Mouse (Mus musculus) lung, embryonic 14.5 days (tissue): ENCODE measurements around the gene Evi5. TPM values are rescaled to one million over a fixed set of nuclear protein-coding genes. Genes with fewer than 3 reads are reported as not detected.
"Not testable (repeated sequence)": the region's sequence is repeated elsewhere in the genome, so short reads cannot be mapped to it uniquely, and the experiment has no call there.

ENCODE experiments used
- ATAC-seq: fragments of 200-750 bp; cut with Nextera tagmentation; 2 replicates; pipeline ENCODE4 v1.8.0; 2017; ENCODE audit warnings: mild to moderate bottlenecking, moderate TSS enrichment, moderate library complexity; ENCODE audit not compliant: insufficient read depth
- DNase-seq: peaks from one replicate; pipeline ENCODE4 v3.0.0-alpha.2; 2015
- H3K27ac ChIP-seq: fragments of 300-500 bp; sonication (generic); 2 replicates; pipeline ENCODE4 v1.5.1; 2014; ENCODE audit warnings: low read depth, mild to moderate bottlenecking, moderate library complexity
- H3K27me3 ChIP-seq: fragments of 300-500 bp; sonication (generic); 2 replicates; pipeline ENCODE4 v1.6.1; 2014; ENCODE audit warnings: low read length, control low read depth; ENCODE audit not compliant: insufficient read depth
- H3K36me3 ChIP-seq: fragments of 300-500 bp; sonication (generic); 2 replicates; pipeline ENCODE4 v1.6.1; 2014; ENCODE audit warnings: control low read depth; ENCODE audit not compliant: insufficient read depth
- H3K4me1 ChIP-seq: fragments of 300-500 bp; sonication (generic); 2 replicates; pipeline ENCODE4 v1.6.1; 2014; ENCODE audit warnings: antibody characterized with exemption, control low read depth; ENCODE audit not compliant: insufficient read depth
- H3K4me2 ChIP-seq: fragments of 300-500 bp; sonication (generic); 2 replicates; pipeline ENCODE4 v1.6.1; 2014; ENCODE audit warnings: mild to moderate bottlenecking
- H3K4me3 ChIP-seq: fragments of 300-500 bp; sonication (generic); 2 replicates; pipeline ENCODE4 v1.5.1; 2014; ENCODE audit warnings: low read depth, low read length
- H3K9ac ChIP-seq: fragments of 300-500 bp; sonication (generic); 2 replicates; pipeline ENCODE4 v1.6.1; 2014
- H3K9me3 ChIP-seq: fragments of 300-500 bp; sonication (generic); 2 replicates; pipeline ENCODE4 v1.6.1; 2016; ENCODE audit warnings: low read depth, low read length, control low read depth
- CTCF ChIP-seq: IDR thresholded peaks from 2 replicates; pipeline ENCODE4 v1.5.1; 2016; ENCODE audit warnings: antibody characterized with exemption, low read depth
- WGBS: fragments of 180-500 bp; shearing (Covaris S2); extraction: QIAGEN DNeasy Blood & Tissue Kit; methylation state at CpG from one replicate; pipeline ENCODE4 v1.1.7; 2014; 5-methylcytosine and 5-hydroxymethylcytosine counted together
- polyA plus RNA-seq: library from polyadenylated mRNA; unstranded; fragments of >200 nt; fragmentation: Nextera tagmentation; extraction: Ambion mirVana; gene quantifications from 2 replicates; pipeline ENCODE4 v1.2.1, GENCODE M21; 2014

Gene Evi5
- polyA plus RNA-seq, 1 experiment from 2014 or later: 60.7 TPM

GRCm38 (mm10) chr5:107891515-107891914, 16.6 kb upstream of the Evi5 start:
- H3K4me2 ChIP-seq, H3K27ac ChIP-seq, H3K9me3 ChIP-seq, H3K4me3 ChIP-seq, H3K27me3 ChIP-seq, ATAC-seq, H3K9ac ChIP-seq, H3K4me1 ChIP-seq, H3K36me3 ChIP-seq: not testable (repeated sequence)
- peak; percentile 65 for TF ChIP-seq CTCF
- WGBS: 83% methylated on average over 1 of the region's 1 CpGs
- DNase-seq: peak; percentile 56

GRCm38 (mm10) chr5:107889994-107890888, 15.3 kb upstream of the Evi5 start:
- TF ChIP-seq CTCF: no peak
- no peak overlapping the region for H3K4me3 ChIP-seq
- no peaks in the 10 kb centered on the region for H3K9me3 ChIP-seq
- no peaks in the 10 kb centered on the region for H3K27me3 ChIP-seq
- H3K9ac ChIP-seq: no peak overlapping the region
- no peak overlapping the region for H3K27ac ChIP-seq
- H3K4me2 ChIP-seq: no peak overlapping the region
- no peaks in the 10 kb centered on the region for H3K4me1 ChIP-seq
- H3K36me3 ChIP-seq: no peaks in the 10 kb centered on the region
- DNase-seq (no peak), ATAC-seq (no peak)
- WGBS: 46% methylated on average over 9 of the region's 9 CpGs

GRCm38 (mm10) chr5:107880710-107881109, 5.8 kb upstream of the Evi5 start:
- no peaks in the 10 kb centered on the region for H3K4me1 ChIP-seq
- DNase-seq (peak; percentile 5), ATAC-seq (no peak)
- TF ChIP-seq CTCF: no peak
- H3K27ac ChIP-seq: no peak overlapping the region
- 67% methylated on average over 5 of the region's 5 CpGs for WGBS
- H3K9me3 ChIP-seq: no peaks in the 10 kb centered on the region
- H3K36me3 ChIP-seq: no peaks in the 10 kb centered on the region
- H3K4me2 ChIP-seq: no peak overlapping the region
- H3K4me3 ChIP-seq: no peak overlapping the region
- no peaks in the 10 kb centered on the region for H3K27me3 ChIP-seq
- H3K9ac ChIP-seq: no peak overlapping the region

GRCm38 (mm10) chr5:107877053-107877452, 2.1 kb upstream of the Evi5 start:
- Histone ChIP-seq H3K9ac (no peak overlapping the region), H3K36me3 (no peaks in the 10 kb centered on the region), H3K4me2 (no peak overlapping the region), H3K4me1 (no peaks in the 10 kb centered on the region), H3K9me3 (no peaks in the 10 kb centered on the region), H3K27ac (no peak overlapping the region), H3K4me3 (no peak overlapping the region), H3K27me3 (no peaks in the 10 kb centered on the region)
- TF ChIP-seq CTCF: no peak
- no peak for ATAC-seq
- DNase-seq: no peak
- WGBS: 62% methylated on average over 1 of the region's 1 CpGs

GRCm38 (mm10) chr5:107875261-107875611, 329 bp upstream of the Evi5 start:
- no peak overlapping the region for H3K4me3 ChIP-seq
- no peak for DNase-seq
- TF ChIP-seq CTCF: no peak
- no peaks in the 10 kb centered on the region for H3K36me3 ChIP-seq
- no peak for ATAC-seq
- H3K9me3 ChIP-seq: no peaks in the 10 kb centered on the region
- H3K4me1 ChIP-seq: no peaks in the 10 kb centered on the region
- no peak overlapping the region for H3K4me2 ChIP-seq
- no peak overlapping the region for H3K27ac ChIP-seq
- H3K27me3 ChIP-seq: no peaks in the 10 kb centered on the region
- no peak overlapping the region for H3K9ac ChIP-seq

GRCm38 (mm10) chr5:107873886-107874302, 1.0 kb downstream of the Evi5 start:
- no peak for DNase-seq
- H3K9ac ChIP-seq: peak overlapping the region; percentile 9; the same call in 1 of the 2 replicates
- no peaks in the 10 kb centered on the region for H3K36me3 ChIP-seq
- ATAC-seq: no peak
- H3K27me3 ChIP-seq: no peaks in the 10 kb centered on the region
- no peaks in the 10 kb centered on the region for H3K4me1 ChIP-seq
- no peak overlapping the region for H3K4me3 ChIP-seq
- H3K4me2 ChIP-seq: no peak overlapping the region
- H3K9me3 ChIP-seq: no peaks in the 10 kb centered on the region
- no peak for TF ChIP-seq CTCF
- WGBS: 63% methylated on average over 7 of the region's 7 CpGs
- H3K27ac ChIP-seq: peak overlapping the region; percentile 34

- ATAC-seq (no peak), DNase-seq (no peak)
- H3K4me3 ChIP-seq: no peak overlapping the region
- H3K36me3 ChIP-seq: no peaks in the 10 kb centered on the region
- no peaks in the 10 kb centered on the region for H3K4me1 ChIP-seq
- no peak for TF ChIP-seq CTCF
- WGBS: 89% methylated on average over 6 of the region's 6 CpGs
- H3K4me2 ChIP-seq: no peak overlapping the region
- peak overlapping the region; percentile 34; the same call in 1 of the 2 replicates for H3K27ac ChIP-seq
- no peaks in the 10 kb centered on the region for H3K9me3 ChIP-seq
- no peak overlapping the region for H3K9ac ChIP-seq
- no peaks in the 10 kb centered on the region for H3K27me3 ChIP-seq
Observed at GRCm38 (mm10) chr5:107873330-107873729, 1.6 kb downstream of the Evi5 start.
